ENCODE assay signal across 8 mouse cellular contexts in genomic region chr10:61418131-61418900, GRCm38 (mm10). TPM values are rescaled to one million over a fixed set of nuclear protein-coding genes. Genes with fewer than 3 reads are reported as not detected.
A peak's percentile ranks its signal among the peaks of the same experiment; 100 is the strongest.
DNase-seq lines count a peak whose midpoint lies in the region; ATAC-seq lines count a peak whose summit lies in the region.

No protein-coding gene starts in this region.

- peak; percentile 26; the same call in 1 of the 2 replicates for ATAC-seq in kidney, embryonic 15.5 days (replicated peaks; ENCODE audit: low FRiP score)
- peak; percentile 45; the same call in 1 of the 2 replicates for ATAC-seq in hindbrain, embryonic 13.5 days (ENCODE audit: low FRiP score)

- no peak for DNase-seq in kidney, adult 18-20 months
- peak; percentile 60 for DNase-seq in embryo, embryonic 9.5 days (ENCODE audit: extremely low spot score)
- no peak for DNase-seq in adrenal gland, postnatal 14 days
- no peak for DNase-seq in frontal cortex, adult 2 months (ENCODE audit: extremely low spot score in 1 of 2, low spot score in 1 of 2)
- DNase-seq in ovary, adult 18-20 months (ENCODE audit: low spot score), result no peak

- peak overlapping the region; percentile 46 for H3K4me3 ChIP-seq in kidney, embryonic 15.5 days (replicated peaks)
- peak overlapping the region; percentile 45 for H3K4me3 ChIP-seq in hindbrain, embryonic 13.5 days
- peak overlapping the region; percentile 87 for H3K4me3 ChIP-seq in megakaryocyte, embryonic 14.5 days (replicated peaks)

- H3K27me3 ChIP-seq in kidney, embryonic 15.5 days, result peaks cover 64% of the 10 kb centered on the region
- H3K27me3 ChIP-seq in hindbrain, embryonic 13.5 days, result peaks cover 72% of the 10 kb centered on the region
- H3K27me3 ChIP-seq in megakaryocyte, embryonic 14.5 days (replicated peaks), result peaks cover 63% of the 10 kb centered on the region

- peaks cover 20% of the 10 kb centered on the region for H3K4me1 ChIP-seq in kidney, embryonic 15.5 days
- peaks cover 15% of the 10 kb centered on the region for H3K4me1 ChIP-seq in hindbrain, embryonic 13.5 days (replicated peaks)
- H3K4me1 ChIP-seq in megakaryocyte, embryonic 14.5 days, result peaks cover 35% of the 10 kb centered on the region

- no peaks in the 10 kb centered on the region for H3K36me3 ChIP-seq in kidney, embryonic 15.5 days
- no peaks in the 10 kb centered on the region for H3K36me3 ChIP-seq in hindbrain, embryonic 13.5 days
- no peaks in the 10 kb centered on the region for H3K36me3 ChIP-seq in megakaryocyte, embryonic 14.5 days (replicated peaks; ENCODE audit: low read length)

- peak overlapping the region; percentile 83 for H3K4me2 ChIP-seq in kidney, embryonic 15.5 days
- peak overlapping the region; percentile 79 for H3K4me2 ChIP-seq in hindbrain, embryonic 13.5 days

- peak overlapping the region; percentile 32 for H3K9ac ChIP-seq in kidney, embryonic 15.5 days
- H3K9ac ChIP-seq in hindbrain, embryonic 13.5 days, result peak overlapping the region; percentile 69

- H3K9me3 ChIP-seq in kidney, embryonic 15.5 days (replicated peaks), result no peaks in the 10 kb centered on the region
- no peaks in the 10 kb centered on the region for H3K9me3 ChIP-seq in hindbrain, embryonic 13.5 days
- H3K9me3 ChIP-seq in megakaryocyte, embryonic 14.5 days, result peaks cover 9% of the 10 kb centered on the region; the same call in 1 of the 2 replicates

- H3K27ac ChIP-seq in kidney, embryonic 15.5 days, result no peak overlapping the region
- H3K27ac ChIP-seq in hindbrain, embryonic 13.5 days, result no peak overlapping the region

- WGBS in kidney, embryonic 15.5 days, result 2% methylated on average over 50 of the region's 50 CpGs
- WGBS in hindbrain, embryonic 13.5 days, result 2% methylated on average over 50 of the region's 50 CpGs

RNA-seq across cellular contexts. Expression of gene Nodal, which starts 0.5 kb away (rescaled TPM):
- polyA plus RNA-seq in kidney, embryonic 15.5 days (2015; fragmentation: Nextera tagmentation; extraction: Ambion mirVana), result 0.38 and 0.42 TPM in 2 replicates
- 0.09 TPM in 1 of 2 replicates, not detected in the other for polyA plus RNA-seq in hindbrain, embryonic 13.5 days (2015; fragmentation: Nextera tagmentation; extraction: Ambion mirVana)
- polyA plus RNA-seq in megakaryocyte, embryonic 14.5 days (2012; ENCODE audit: insufficient read depth, low replicate concordance), result not detected in 2 replicates
- not detected in 2 replicates for total RNA-seq in adrenal gland, postnatal 14 days (2021)
- polyA plus RNA-seq in frontal cortex, adult 2 months (2012; rRNA removed), result 0.38 and 0.70 TPM in 2 replicates

RNA-seq across cellular contexts. Expression of gene Eif4ebp2, which starts 34.1 kb away (rescaled TPM):
- 69.4 and 70.0 TPM in 2 replicates for polyA plus RNA-seq in kidney, embryonic 15.5 days (2015; fragmentation: Nextera tagmentation; extraction: Ambion mirVana)
- 66.3 and 66.4 TPM in 2 replicates for polyA plus RNA-seq in hindbrain, embryonic 13.5 days (2015; fragmentation: Nextera tagmentation; extraction: Ambion mirVana)
- polyA plus RNA-seq in megakaryocyte, embryonic 14.5 days (2012; ENCODE audit: insufficient read depth, low replicate concordance), result 24.5 and 52.9 TPM in 2 replicates
- 109 and 114 TPM in 2 replicates for total RNA-seq in adrenal gland, postnatal 14 days (2021)
- 27.3 and 28.9 TPM in 2 replicates for polyA plus RNA-seq in frontal cortex, adult 2 months (2012; rRNA removed)

RNA-seq across cellular contexts. Expression of gene Pald1, which starts 35.0 kb away (rescaled TPM):
- polyA plus RNA-seq in kidney, embryonic 15.5 days (2015; fragmentation: Nextera tagmentation; extraction: Ambion mirVana), result 33.5 and 37.3 TPM in 2 replicates
- 29.4 and 30.8 TPM in 2 replicates for polyA plus RNA-seq in hindbrain, embryonic 13.5 days (2015; fragmentation: Nextera tagmentation; extraction: Ambion mirVana)
- polyA plus RNA-seq in megakaryocyte, embryonic 14.5 days (2012; ENCODE audit: insufficient read depth, low replicate concordance), result 0.30 TPM in 1 of 2 replicates, not detected in the other
- 41.8 and 44.5 TPM in 2 replicates for total RNA-seq in adrenal gland, postnatal 14 days (2021)
- 11.6 and 13.5 TPM in 2 replicates for polyA plus RNA-seq in frontal cortex, adult 2 months (2012; rRNA removed)

RNA-seq across cellular contexts. Expression of gene Lrrc20, which starts 57.3 kb away (rescaled TPM):
- polyA plus RNA-seq in kidney, embryonic 15.5 days (2015; fragmentation: Nextera tagmentation; extraction: Ambion mirVana), result 8.1 and 8.4 TPM in 2 replicates
- polyA plus RNA-seq in hindbrain, embryonic 13.5 days (2015; fragmentation: Nextera tagmentation; extraction: Ambion mirVana), result 15.3 and 16.1 TPM in 2 replicates
- 2.0 and 5.2 TPM in 2 replicates for polyA plus RNA-seq in megakaryocyte, embryonic 14.5 days (2012; ENCODE audit: insufficient read depth, low replicate concordance)
- total RNA-seq in adrenal gland, postnatal 14 days (2021), result 11.7 and 15.5 TPM in 2 replicates
- 20.3 and 22.3 TPM in 2 replicates for polyA plus RNA-seq in frontal cortex, adult 2 months (2012; rRNA removed)
